Mouse (Mus musculus): ENCODE data around the gene Klhl42. TPM values are rescaled to one million over a fixed set of nuclear protein-coding genes. Genes with fewer than 3 reads are reported as not detected.

Gene Klhl42
- total RNA-seq, 2 experiments from 2014 or later: 8.5 to 9.5 TPM

GRCm38 (mm10) chr6:147144664-147145063 is 53.5 kb downstream of the Klhl42 start:
- no peak for DNase-seq
- intact Hi-C loops (cut with DNase I): no loop called here

- intact Hi-C loops (cut with DNase I): no loop called here
Measured at GRCm38 (mm10) chr6:147145277-147145676, 54.1 kb downstream of the Klhl42 start.

GRCm38 (mm10) chr6:147145753-147146152 is 54.6 kb downstream of the Klhl42 start:
- no peak for DNase-seq
- intact Hi-C loops (cut with DNase I): no loop called here

More at GRCm38 (mm10) chr6:147145277-147145676, 54.1 kb downstream of the Klhl42 start:
- DNase-seq: peak; percentile 94 to 96

DNA sequence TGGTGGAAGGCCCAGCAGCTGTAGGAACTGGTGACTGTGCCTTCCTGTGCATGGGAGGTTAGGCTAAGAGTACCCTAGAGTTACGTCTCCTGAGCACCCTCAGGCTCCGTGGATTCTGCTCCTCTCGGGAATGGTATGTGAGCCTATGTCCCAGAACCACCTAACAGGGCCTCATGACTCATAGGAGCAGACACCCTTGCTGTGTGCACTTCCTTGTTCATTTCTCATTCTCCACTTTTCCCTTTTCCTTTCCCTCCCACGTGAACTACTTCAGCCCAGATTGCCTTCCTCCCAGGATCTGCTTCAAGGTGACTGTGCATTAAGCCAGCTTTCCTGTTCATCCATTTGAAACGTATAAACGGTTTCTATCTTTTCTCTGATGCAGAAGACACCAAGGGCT is 59.9 kb downstream of the Klhl42 start:
- intact Hi-C loops (cut with DNase I): no loop called here
- no peak for DNase-seq

- intact Hi-C loops (cut with DNase I): no loop called here
- no peak for DNase-seq
Measured at GRCm38 (mm10) chr6:147151839-147152238, 60.7 kb downstream of the Klhl42 start.

GRCm38 (mm10) chr6:147155085-147155484 is 63.9 kb downstream of the Klhl42 start:
- DNase-seq: no peak
- intact Hi-C loops (cut with DNase I): no loop called here

GRCm38 (mm10) chr6:147161818-147162584 is 70.8 kb downstream of the Klhl42 start:
- DNase-seq: peak; percentile 37 to 38
- intact Hi-C loops (cut with DNase I): no loop called here

Other genes starting within 250 kb of the Klhl42 start
- under 1 TPM; 0.40 to 0.62 TPM for gene Smco2, start 241.3 kb upstream of the Klhl42 start, total RNA-seq (2021)
- gene Ppfibp1, start 202.9 kb upstream of the Klhl42 start, total RNA-seq (2021): 100 to 1,000 TPM in 1 of 2 experiments, 10 to 100 TPM in 1; 78.5 to 106 TPM
- gene 1700034J05Rik, start 137.0 kb upstream of the Klhl42 start, total RNA-seq (2021): not detected
- gene Rep15, start 58.8 kb upstream of the Klhl42 start, total RNA-seq (2021): 1 to 10 TPM; 1.1 to 1.3 TPM
- 100 to 1,000 TPM; 145 to 150 TPM for gene Mrps35, start 48.6 kb upstream of the Klhl42 start, total RNA-seq (2021)
- not detected for gene Mansc4, start 4.3 kb upstream of the Klhl42 start, total RNA-seq (2021)
- 1 to 10 TPM; 1.2 TPM for gene Pthlh, start 172.8 kb downstream of the Klhl42 start, total RNA-seq (2021)